In genomic region chr8:86318531-86318930, GRCm38 (mm10) we compare ENCODE assay signal across 25 mouse cellular contexts.
"Had no signal": no experiment of that assay in that cellular context is flagged by ENCODE, and none has a peak within 500 bp of the region (broad histone marks: within the 10 kb centered on the region; RNA-seq: fewer than 3 reads in every experiment).

No protein-coding gene starts in this region.

- H3K4me3 ChIP-seq: heart, adult 2 months; heart, embryonic 13.5 days; heart, embryonic 15.5 days; kidney, embryonic 15.5 days; layer of hippocampus, adult 2 months; limb, embryonic 13.5 days; limb, embryonic 15.5 days; liver, embryonic 12.5 days had no signal

- DNase-seq: gastrocnemius, postnatal 14 days; gastrocnemius, postnatal 36 days; heart, adult 11 months; heart, adult 2 months; heart, postnatal 14 days; heart, postnatal 36 days; kidney, adult 11 months; kidney, adult 2 months; kidney, adult 9 months; kidney, postnatal 14 days; kidney, postnatal 36 days; left cerebral cortex, postnatal 4 days had no signal

- H3K27ac ChIP-seq: heart, adult 2 months; heart, embryonic 13.5 days; heart, embryonic 15.5 days; hindbrain, embryonic 14.5 days; kidney, embryonic 15.5 days; kidney, postnatal 0 days; layer of hippocampus, adult 2 months; limb, embryonic 13.5 days; limb, embryonic 15.5 days; liver, embryonic 12.5 days; liver, embryonic 14.5 days had no signal

- H3K4me1 ChIP-seq: heart, embryonic 13.5 days; heart, embryonic 15.5 days; kidney, embryonic 15.5 days; limb, embryonic 13.5 days; limb, embryonic 15.5 days; liver, embryonic 12.5 days had no signal

- H3K36me3 ChIP-seq: heart, embryonic 13.5 days; heart, embryonic 15.5 days; kidney, embryonic 15.5 days; limb, embryonic 13.5 days; limb, embryonic 15.5 days; liver, embryonic 12.5 days had no signal

- H3K9me3 ChIP-seq: heart, embryonic 13.5 days; heart, embryonic 15.5 days; kidney, embryonic 15.5 days; limb, embryonic 13.5 days; limb, embryonic 15.5 days; liver, embryonic 12.5 days had no signal

- H3K9ac ChIP-seq: heart, embryonic 13.5 days; heart, embryonic 15.5 days; hindbrain, embryonic 14.5 days; kidney, embryonic 15.5 days; limb, embryonic 13.5 days; limb, embryonic 15.5 days; liver, embryonic 12.5 days; liver, embryonic 14.5 days had no signal

- ATAC-seq: hindbrain, embryonic 16.5 days; intestine, embryonic 16.5 days; liver, embryonic 12.5 days had no signal

- H3K27me3 ChIP-seq: heart, embryonic 13.5 days; heart, embryonic 15.5 days; kidney, embryonic 15.5 days; limb, embryonic 13.5 days; limb, embryonic 15.5 days; liver, embryonic 12.5 days had no signal

- H3K4me2 ChIP-seq: heart, embryonic 11.5 days; heart, embryonic 13.5 days; heart, embryonic 15.5 days; hindbrain, embryonic 14.5 days; kidney, embryonic 15.5 days; limb, embryonic 13.5 days; limb, embryonic 15.5 days; liver, embryonic 12.5 days had no signal
